Mouse (Mus musculus) brain, embryonic 14.5 days (tissue): ENCODE results near the gene Pik3cd.

Experiments used
- CTCF ChIP-seq: fragments of 200-500 bp; IDR thresholded peaks from 2 replicates; pipeline ENCODE4 v1.5.1; 2012; ENCODE audit warnings: inconsistent platforms, mild to moderate bottlenecking, moderate library complexity, borderline replicate concordance; ENCODE audit not compliant: insufficient read depth, insufficient read length; ENCODE audit errors: extremely low read depth
- POLR2A ChIP-seq: fragments of 200-500 bp; IDR thresholded peaks from 2 replicates; pipeline ENCODE4 v1.6.1; 2012; ENCODE audit warnings: mild to moderate bottlenecking, inconsistent platforms, borderline replicate concordance; ENCODE audit not compliant: poor library complexity, insufficient read depth, insufficient read length, severe bottlenecking; ENCODE audit errors: extremely low read depth

- no peak for TF ChIP-seq POLR2A
- no peak for TF ChIP-seq CTCF
These were observed 64.4 kb downstream of the Pik3cd start for GRCm38 (mm10) chr4:149637942-149638341.
